Mouse (Mus musculus): ENCODE data around the gene Hnrnpk. TPM values are rescaled to one million over a fixed set of nuclear protein-coding genes. Genes with fewer than 3 reads are reported as not detected.

The Hnrnpk gene
- polyA plus RNA-seq (2017; shearing (Covaris generic)), result 1,538 TPM

DNA sequence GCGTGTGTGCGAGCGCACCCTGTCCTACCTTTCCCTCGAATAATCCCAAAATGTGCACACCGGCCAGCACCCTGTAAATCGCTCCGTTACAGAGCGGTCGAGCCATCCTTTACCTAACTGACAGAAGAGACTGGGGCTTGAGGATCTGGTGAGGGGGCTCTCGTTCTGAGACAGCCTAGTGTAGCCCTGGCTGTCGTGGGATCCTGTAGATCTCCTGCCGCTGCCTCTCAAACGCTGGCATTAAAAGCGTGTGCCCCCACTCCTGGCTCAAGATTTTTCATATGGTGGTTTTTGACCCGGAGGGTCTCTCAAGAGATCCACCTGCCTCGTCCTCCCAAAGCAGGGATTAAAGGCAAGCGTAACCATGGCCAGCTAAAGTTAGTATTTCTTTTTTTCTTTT is at the start of gene Hnrnpk:
TSS of gene Hnrnpk (minus strand) at position 101 of the 400 bp plus-strand sequence.

DNA sequence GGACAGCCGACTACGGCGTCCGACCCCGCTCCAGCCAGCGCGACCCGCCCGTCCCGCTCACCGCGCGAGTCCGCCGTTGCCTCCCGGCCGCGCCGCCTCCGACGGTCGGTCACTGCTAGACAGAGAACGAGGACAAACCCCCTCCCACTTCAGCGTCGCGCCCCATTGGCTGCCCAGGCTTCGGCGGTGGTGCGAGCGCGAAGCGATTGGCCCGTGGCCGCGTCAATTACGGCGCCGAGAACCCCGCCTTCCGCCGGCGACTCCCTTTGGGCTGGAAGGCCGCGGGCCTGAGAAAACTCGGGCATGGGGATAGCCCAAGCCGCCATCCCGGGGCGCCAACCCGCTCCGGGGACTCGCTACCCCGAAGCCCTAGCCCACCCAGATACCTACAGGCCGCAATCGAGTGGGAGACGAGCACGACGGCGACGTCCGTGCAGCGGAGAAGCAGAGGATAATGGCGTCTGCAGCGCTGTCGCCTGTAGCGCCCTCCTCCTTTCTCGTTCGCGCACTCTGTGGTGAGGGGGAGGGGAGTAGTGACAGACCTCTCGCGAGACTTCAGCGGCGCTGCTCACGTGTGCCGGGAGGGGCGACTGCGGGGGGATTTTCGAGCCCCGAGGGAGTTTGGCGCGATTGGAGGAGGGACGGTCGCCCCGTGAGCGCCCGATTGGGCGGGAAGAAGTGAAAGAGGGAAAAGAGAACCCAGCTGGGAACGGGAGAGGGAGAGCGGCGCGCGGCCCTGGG is 970 bp downstream of the Hnrnpk start, which contains the start of gene Rmi1:
TSS of gene Rmi1 (plus strand) at position 246 of the 741 bp plus-strand sequence.

DNA sequence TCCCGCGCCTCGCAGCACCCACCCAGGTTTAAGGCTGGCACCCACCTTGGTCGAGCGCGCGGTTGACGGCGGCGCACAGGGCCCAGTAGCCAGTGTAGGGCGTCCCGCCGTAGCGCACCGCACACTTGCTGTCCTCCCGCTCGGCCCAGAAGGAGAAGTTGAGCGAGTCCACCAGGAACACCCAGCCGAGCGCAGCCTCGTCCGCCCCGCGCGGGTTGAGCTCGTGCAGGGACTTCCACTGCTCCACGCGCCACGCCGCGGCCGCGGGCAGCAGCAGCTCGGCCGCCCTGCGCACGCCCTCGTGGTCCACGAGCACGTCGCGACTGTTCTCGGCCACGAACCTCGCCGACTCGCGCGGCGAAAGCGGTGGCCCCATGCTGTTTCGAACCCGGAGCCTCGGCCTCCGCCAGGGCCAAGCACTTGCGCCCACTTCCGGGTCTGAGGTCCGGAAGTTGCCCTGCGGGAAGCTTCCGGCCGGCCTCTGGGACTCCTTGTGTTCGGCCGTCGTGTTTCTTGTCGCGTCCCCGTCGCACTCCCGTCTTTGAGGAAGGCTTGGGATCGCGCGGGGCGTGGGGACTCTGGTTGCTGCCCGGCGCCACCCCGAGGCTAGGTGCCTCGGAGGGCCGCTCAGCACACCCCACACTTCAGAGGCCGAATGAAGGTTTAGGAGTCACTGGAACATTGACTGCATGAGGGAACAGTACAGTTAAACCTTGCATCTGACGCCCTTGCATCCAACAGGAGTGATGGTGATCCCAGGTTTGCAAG is 18.2 kb downstream of the Hnrnpk start, which contains the start of gene 2210016F16Rik:
TSS of gene 2210016F16Rik (minus strand) at position 447 of the 768 bp plus-strand sequence.

DNA sequence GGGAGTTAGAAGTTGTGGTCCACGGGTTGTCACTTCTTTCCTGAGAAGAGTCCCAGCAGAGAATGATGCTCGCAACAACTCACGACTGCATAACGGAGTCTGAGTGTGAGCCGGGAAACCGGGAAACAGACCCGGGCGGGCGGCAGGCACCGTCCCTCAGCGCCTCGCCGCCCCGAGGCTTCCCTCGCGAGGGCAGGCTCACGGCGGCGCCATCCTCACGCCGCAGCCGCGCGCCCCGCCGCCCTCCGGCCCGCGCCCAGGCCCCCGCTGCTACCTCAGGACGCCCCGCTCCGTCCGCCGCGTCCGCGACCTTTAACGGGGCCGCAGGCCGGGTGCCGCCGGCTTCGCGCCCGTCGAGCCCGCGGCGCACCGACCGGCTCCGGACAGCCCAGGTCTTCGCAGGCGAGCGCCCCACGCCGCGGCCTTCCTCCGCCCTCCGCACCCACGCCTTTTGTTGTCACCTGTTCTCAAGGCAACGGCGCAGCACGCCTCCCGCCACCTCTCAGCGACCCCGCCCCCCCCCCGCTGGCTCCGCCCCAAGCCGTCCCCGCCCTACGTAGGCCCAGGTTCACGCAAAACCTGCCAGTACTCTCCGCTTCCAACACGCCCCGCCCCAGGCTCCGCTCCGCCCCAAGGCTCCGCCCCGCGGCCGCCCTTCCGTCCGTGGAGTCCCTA is 44.4 kb downstream of the Hnrnpk start, which contains the start of gene Kif27:
TSS of gene Kif27 (minus strand) at position 494 of the 675 bp plus-strand sequence.

Other genes with a start within 250 kb of the Hnrnpk start
- gene Idnk, start 245.7 kb downstream of the Hnrnpk start, polyA plus RNA-seq (2017; shearing (Covaris generic)), result 115 TPM
- gene Ubqln1, start 187.7 kb downstream of the Hnrnpk start, polyA plus RNA-seq (2017; shearing (Covaris generic)), result 145 TPM
- 0.76 TPM for gene Gkap1, start 127.6 kb downstream of the Hnrnpk start, polyA plus RNA-seq (2017; shearing (Covaris generic))
- gene Kif27, start 44.2 kb downstream of the Hnrnpk start, polyA plus RNA-seq (2017; shearing (Covaris generic)), result not detected
- gene 2210016F16Rik, start 18.1 kb downstream of the Hnrnpk start, polyA plus RNA-seq (2017; shearing (Covaris generic)), result 11.6 TPM
- 29.3 TPM for gene Rmi1, start 1.1 kb downstream of the Hnrnpk start, polyA plus RNA-seq (2017; shearing (Covaris generic))
- gene Slc28a3, start 207.5 kb upstream of the Hnrnpk start, polyA plus RNA-seq (2017; shearing (Covaris generic)), result 0.16 TPM

Data from effector memory CD4-positive, alpha-beta T cell, adult 5 months (primary cell).